Mouse (Mus musculus) stomach, adult 2 months (tissue): ENCODE results near the gene Cd46. TPM values are rescaled to one million over a fixed set of nuclear protein-coding genes. Genes with fewer than 3 reads are reported as not detected.

Experiments
- polyA plus RNA-seq: library from polyadenylated mRNA; depleted of rRNA; stranded (reverse); fragments of >200 nt; gene quantifications from 2 replicates; pipeline ENCODE4 v1.2.3, GENCODE M21; 2012; rRNA removed

Gene Cd46
- polyA plus RNA-seq, result 0.03 and 0.04 TPM in 2 replicates

DNA sequence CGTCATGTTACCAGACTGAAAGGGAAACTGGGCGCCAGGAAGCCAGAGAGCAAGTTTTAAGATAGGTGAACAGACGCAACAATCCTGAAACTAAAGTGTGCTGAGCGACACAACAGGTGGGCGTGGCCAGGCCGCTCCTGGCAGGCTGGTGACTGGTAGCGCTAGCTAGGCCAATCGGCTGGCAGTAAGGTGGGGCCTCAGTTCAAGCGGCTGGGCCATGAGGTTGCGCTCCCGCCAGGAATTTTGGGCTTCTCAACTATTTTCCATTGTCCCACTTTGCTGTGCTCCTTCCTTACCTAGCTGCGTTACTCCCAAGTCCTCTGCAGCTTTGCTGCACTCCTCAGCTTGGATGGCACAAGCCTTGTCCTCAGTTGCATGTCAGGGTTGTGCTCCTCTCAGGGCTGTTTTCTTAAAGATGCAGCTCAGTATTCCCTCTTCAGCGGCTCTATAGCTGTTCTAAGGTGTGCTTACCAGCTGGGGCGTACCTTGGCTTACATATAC lies at the start of gene Cd46:
Cd46 (minus strand) TSS at position 30 of the 501 bp plus-strand sequence.

DNA sequence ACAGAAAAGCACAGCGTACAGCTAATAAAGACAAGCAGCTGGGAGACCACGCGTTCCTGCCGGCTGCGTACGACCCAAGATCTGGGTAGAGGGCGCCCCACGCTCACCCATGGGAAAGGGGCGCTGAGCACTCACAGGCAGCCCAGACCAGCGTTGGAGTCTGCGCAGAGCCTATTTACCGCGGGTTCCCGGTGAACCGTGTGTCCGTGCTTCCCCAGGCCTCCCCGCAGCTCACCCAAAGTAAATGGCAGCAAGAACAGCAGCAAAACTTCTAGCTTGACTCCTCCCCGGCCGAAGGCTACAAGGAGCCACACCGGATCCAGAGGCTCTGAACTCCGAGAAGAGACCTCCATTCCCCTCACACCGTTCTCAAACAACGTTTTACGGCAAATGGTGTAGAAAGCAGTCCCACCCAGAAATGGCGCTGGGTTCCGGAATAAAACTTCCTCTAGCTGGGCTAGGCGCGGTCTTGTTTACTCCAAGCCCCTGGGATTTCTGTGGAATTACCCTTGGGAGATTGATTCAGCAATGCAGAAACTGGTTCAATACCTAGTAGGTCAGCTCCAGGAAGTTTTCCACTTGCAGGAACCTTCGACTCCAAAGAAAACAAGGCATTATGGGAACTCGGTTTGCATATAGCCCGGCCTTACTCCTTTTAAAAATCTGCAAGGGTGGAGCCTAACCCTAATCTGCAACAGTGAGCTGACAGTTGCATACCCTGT lies 39.1 kb upstream of the Cd46 start, which contains the start of gene Cr1l:
Cr1l (minus strand) TSS at position 634 of the 722 bp plus-strand sequence.

Other genes starting within 250 kb of the Cd46 start
- gene Cd34, start 153.4 kb downstream of the Cd46 start, polyA plus RNA-seq, result 8.8 and 10.4 TPM in 2 replicates
- 5.9 and 14.8 TPM in 2 replicates for gene Cr1l, start 39.3 kb upstream of the Cd46 start, polyA plus RNA-seq
- gene Cr2, start 84.5 kb upstream of the Cd46 start, polyA plus RNA-seq, result not detected in 2 replicates